Mouse (Mus musculus) kidney, postnatal 14 days (tissue): Measurements from ENCODE around the gene Cideb.

Source experiments
- DNase-seq: peaks from one replicate; pipeline ENCODE4 v3.0.0; 2022; ENCODE audit warnings: mixed read lengths

Gene Cideb

DNA sequence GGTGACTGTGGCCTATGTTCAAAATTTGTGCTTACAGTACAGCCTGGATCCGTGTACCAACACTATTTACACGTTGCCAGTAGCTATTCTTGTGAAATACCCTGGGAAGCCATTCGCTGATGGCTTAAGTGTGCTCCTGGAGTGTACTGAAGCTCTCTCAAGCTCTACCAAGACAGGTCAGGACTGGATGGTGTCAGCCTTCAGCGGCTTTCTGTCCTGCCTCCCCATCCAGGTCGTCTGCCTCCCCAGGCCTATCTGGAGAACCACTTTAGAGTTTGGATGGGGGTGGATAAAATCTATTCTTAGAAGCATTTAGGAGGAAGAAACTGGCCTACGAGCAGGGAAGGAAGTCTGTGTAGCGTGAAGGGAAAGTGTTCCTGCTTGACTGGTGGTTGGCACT is 4.9 kb upstream of the Cideb start:
- DNase-seq = peak; percentile 21

DNA sequence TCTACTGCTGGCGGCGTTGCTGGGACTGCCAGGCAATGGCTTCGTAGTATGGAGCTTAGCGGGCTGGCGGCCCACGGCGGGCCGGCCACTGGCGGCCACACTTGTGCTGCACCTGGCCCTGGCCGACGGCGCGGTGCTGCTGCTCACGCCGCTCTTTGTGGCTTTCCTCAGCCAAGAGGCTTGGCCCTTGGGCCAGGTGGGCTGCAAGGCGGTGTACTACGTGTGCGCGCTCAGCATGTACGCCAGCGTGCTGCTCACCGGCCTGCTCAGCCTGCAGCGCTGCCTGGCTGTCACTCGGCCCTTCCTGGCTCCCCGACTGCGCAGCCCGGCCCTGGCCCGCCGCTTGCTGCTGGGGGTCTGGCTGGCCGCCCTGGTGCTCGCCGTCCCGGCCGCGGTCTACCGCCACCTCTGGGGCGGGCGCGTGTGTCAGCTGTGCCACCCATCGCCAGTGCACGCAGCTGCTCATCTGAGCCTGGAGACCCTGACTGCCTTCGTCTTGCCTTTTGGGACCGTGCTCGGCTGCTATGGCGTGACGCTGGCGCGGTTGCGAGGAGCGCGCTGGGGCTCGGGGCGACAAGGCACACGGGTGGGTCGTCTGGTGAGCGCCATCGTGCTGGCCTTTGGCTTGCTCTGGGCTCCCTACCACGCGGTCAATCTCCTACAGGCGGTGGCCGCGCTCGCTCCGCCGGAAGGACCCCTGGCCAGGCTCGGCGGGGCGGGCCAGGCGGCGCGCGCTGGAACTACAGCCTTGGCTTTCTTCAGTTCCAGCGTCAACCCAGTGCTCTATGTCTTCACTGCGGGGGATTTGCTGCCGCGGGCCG is 4.0 kb upstream of the Cideb start:
- DNase-seq = peak; percentile 67

DNA sequence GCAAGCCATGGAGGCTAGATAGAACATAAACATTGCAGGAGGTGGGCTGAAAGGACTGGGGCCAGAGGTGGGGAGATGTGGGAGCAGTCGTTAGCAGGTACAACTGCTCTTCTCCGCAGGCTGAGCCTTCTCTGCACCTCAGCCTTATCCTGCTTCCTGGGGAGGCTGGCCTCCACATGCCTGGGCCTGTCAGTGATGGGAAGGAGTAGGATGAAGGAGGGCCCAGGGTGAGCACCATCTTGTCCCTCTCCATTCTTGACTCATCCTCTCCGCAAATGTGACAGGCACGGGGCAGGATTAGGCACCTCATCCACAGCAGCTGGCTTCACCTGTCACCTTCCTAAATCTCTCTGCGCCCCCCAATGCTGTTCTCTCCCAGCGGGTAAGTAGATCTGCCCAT is 2.9 kb upstream of the Cideb start, which contains the start of gene Ltb4r2:
Gene Ltb4r2, plus strand, starts transcription at position 266 of the 400 bp plus-strand sequence.
- DNase-seq = no peak

DNA sequence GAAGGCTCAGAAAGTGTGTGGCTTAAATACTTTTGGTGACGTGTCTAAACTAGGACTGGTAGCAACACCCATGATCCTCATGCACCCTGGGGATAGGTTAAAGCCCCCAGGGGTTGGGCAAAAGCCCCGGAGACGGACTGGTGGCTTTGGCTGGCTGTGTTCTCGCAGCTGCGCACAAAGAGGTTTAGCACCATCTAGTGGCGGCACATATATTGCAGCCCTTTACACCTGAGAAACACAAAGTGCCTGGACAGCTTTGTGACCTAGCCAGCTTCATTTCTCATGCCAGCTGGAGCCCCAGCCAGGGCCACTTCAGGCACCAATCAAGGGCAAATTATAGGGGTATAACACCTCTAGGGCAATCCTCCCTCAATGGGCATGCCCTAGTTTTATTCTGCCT is 1.9 kb upstream of the Cideb start:
- DNase-seq = peak; percentile 92

DNA sequence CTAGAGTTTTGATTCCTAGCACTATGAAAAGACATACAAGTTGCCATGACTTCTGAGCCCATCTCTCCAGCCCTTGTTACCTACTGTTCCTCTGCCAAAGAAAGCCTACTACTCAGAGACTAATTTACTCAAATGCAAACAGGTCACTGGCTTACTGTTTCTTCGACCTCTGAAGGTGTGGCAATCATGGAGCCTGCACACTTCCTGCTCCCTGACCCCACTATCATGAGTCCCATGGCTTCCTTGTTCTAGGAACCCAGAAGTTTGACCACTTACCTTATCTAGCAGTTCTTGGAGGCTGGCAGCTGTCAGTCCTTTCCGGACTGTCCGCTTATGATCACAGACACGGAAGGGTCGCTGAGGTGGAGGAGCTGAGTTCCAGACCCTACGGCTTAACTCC is 692 bp downstream of the Cideb start:
- DNase-seq = no peak

DNA sequence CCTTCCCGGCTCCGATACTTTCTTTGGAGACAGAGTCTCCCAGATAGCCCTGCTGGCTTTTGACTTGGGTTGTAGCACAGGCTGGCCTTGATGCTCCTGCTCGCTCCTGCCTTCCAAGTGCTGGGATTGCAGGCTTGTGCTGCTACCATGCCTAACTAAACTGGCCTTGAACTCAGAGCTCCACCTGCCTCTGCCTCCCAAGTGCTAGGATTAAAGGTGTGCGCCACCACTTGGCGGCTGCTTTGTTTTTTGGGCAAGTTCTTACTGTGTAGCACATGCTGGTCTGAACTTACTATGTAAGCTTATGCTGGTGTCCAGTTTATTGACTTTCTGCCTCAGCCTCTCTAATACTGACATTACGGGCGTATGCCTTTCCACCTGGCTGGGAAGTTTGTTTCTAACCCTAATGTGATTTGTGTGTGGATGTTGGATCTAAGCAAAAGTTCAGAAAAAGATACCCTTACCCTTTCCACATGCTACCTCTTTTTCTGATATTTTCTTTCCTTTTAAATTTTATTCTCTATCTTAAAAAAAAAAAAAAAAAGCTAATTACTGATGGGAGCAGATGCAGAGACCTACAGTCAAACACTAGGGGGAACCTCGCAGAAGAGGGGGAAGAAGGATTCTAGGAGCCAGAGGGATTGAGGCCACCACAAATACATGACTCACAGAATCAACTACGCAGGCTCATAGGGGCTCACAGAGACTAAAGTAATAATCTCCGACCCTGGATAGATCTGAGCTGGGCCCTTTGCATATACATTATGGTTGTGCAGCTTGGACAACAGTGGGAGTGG is 11.0 kb downstream of the Cideb start:
- DNase-seq = no peak

DNA sequence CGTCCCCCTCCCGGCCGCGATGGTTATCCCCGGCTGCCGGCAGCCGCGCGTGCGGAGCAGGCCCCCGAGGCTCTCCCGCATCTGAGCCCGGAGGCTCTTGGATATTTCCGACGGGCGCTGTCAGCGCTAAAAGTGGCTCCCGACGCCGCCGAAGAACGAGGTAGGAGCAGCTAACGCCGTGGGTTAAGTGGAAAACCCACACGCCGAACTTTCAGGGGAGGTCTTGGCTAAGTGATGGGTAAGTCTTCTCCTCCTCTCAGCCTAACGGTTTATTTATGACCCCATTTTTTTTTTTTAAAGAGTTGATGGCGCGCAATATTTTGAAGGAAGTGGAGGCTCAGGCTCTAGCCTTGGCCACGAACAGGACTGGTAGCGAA is 12.4 kb downstream of the Cideb start:
- DNase-seq = no peak

DNA sequence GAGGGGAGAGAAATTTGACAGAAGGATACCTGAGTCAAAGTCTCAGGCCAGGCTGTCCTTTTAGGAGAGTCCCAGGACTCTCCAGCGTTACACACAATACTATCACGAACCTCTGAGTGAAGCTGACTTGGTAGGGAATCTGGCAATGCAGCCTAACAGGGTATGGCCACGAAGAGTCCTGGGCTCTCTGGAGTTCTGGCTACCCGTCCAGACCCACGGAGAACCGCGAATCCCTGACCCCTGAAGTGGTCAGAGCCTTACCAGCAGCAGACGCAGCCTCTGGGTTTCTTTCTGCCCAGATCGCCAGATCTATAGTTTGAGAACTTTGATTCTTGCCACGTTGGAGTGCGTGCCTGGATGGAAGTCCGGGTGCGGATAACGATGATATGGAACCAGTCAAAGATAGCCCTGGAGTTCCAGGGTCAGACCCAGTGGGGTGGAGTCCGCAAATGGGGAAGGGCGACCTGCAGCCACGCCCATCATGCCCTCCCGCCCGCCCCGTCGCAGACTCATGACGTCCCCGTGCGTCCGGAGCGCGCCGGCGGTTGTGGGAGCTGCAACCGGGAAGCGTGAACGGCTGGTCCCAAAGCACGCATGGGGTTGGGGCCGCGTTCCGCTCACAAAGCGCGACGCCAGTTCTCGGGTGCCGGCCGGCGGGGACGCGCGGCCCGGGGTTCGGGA is 12.9 kb downstream of the Cideb start, which contains the start of the genes Dhrs1 and Nop9:
Gene Dhrs1, minus strand, starts transcription at position 511 of the 681 bp plus-strand sequence.
Gene Nop9, plus strand, starts transcription at position 514 of the 681 bp plus-strand sequence.
- peak; percentile 94 for DNase-seq

DNA sequence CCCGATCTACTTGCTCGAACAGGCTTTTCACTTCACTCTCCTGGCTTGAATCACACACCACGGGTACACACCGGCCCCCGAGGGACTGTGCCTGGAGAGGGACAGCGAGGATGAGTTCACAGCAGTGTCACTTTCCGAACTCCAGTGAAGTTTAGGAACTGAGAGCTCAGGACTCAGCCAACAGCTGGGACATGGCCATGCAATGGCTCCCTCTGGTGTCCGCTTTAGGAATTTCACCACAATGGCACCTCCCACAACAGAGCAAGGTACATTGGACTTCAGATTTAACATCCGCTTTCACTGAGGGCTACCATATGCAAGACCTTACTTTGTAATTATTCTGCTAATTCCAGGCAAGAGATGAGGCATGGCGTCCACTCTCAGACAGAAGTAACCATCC is 14.5 kb downstream of the Cideb start:
- DNase-seq = peak; percentile 91

DNA sequence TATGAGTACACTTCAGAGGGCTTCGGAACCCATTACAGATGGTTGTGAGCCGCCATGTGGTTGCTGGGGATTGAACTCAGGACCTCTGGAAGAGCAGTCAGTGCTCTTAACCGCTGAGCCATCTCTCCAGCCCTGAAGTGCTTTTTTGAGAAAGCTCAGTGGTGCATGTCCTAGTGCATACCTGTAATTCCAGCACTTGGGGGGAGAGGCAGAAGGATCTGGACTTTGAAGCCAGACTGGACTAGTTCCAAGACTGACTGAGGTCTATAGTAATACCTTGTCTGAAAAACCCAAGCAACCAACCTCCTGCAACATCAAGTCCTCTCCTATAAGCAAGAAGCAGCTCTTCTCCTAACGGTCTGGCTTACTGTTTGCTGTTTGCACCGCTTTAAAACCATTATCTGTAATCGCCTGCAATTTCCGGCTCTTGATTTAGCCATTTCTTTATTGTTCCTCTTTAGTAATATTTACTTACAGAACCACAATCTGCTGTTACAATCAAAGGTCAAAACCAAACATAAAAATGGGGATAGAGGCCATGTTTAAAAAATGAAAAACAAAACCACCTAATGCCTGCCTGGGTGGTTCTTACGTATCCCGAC is 21.1 kb downstream of the Cideb start:
- peak; percentile 77 for DNase-seq

DNA sequence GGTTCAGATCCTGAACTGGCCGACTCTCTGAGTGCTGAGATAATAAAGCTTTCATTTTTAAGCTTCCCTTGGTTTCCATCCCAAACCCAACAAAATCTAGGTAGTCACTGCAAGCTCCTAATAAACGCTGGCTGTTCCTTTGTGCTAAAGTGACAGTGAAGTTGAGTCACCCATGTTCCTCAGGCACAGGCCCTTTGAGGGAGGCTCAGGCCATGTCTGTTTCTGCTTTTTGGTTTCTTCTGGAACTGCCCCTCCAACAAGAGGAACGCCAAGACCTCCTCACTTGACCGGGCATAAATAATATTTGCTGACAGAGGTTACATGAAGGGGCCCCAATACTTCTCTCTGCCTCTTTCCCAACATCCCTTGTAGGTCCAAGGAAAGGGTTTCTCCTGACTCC is 22.5 kb downstream of the Cideb start:
- no peak for DNase-seq

DNA sequence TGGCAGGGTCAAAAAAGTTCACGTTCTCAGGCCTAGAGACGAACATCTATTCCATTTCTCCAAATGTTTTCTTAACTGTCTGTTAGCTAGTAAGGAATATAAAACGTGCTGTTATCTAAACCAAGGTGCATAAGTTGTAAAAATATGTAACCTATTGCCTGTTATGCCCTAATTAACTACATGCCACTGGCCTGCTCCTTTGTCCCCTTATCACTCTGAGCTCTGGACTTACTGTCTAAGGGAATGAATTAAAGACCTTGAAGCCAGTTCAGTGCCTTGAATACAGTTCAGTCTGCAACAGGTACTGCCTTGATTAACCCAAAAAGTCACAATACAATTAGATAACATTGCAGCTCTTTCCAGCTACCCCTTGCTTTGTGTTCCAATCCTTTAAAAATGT is 22.9 kb downstream of the Cideb start:
- no peak for DNase-seq

DNA sequence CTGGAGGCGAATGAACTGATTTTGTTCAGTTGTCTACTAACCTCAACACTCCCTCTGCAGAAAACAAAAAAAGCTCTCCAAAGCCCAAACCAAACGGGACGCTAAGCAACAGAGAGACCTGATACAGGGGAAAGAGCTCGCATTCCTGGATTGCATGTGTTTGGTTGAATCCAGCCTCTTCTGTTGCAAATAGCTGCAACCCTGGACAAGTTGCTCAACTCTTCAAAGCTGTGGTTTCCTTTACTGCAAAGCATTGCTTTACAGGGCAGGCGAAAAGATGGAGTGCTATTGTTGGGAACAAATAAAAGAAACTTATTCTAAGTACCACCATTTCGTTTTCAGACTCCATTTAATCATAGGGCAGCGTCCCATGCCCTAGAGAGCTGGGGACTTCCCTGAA is 23.4 kb downstream of the Cideb start:
- no peak for DNase-seq

DNA sequence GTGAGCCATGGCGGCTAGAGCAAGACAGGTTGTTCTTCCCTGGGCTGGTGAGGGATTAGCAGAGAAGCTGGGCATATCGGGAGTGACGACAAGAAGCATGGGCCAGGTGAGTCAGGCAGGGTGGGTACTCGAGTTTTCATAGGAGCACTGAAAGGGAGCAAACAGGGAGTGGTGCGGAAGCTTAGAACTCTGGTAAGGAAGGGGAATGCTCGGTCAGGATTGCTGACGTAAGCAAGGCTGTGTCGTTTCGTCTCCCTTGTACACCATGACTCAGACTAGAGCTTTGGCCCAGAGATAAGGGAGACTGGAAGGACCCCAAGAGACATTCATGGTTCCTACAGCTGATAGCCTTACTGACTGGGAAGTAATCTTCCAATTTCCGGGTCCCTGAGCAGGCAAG is 24.4 kb downstream of the Cideb start:
- no peak for DNase-seq

DNA sequence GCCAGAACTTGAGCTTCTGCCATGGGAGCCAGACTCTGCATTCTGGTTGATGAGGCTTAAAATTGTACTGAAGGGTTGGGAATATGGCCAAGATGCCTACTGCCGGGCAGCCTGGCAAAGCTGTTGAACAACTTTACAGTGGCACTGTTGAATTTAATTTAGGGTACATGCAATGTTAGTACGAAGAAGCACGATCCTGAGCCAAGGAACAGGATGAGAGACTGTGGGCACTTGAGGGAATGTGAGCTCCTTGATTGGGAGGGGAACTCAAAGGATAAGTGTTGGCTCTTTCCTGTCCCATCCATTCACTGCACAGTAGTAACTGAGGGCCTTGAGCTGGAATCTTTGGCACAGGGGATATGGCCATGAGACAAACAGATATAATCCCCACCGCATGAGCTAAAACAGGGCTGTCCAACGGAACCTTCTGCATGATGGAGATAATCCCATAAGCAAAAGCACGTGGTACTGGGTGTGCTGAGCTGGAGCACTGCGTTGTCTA is 27.7 kb downstream of the Cideb start:
- no peak for DNase-seq

DNA sequence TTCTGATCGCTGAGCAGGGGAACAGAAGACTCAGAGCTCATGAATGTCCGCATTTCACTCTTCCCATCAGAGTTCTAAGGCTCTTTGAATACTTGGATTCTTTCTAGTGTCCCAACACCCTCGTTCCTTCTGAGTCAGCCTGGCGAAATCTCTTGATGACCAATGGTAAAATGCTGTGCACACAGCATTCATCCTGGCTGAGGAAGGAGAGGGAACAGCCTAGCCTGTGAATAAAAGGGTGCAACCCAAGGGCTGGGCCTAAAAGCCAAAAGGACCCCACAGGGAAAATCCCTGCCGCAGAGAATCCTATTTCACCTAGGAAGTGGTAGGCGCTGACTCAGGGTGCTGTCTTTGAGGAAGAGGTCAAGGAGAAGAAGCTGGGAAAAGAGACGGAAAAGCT is 28.1 kb downstream of the Cideb start:
- no peak for DNase-seq

DNA sequence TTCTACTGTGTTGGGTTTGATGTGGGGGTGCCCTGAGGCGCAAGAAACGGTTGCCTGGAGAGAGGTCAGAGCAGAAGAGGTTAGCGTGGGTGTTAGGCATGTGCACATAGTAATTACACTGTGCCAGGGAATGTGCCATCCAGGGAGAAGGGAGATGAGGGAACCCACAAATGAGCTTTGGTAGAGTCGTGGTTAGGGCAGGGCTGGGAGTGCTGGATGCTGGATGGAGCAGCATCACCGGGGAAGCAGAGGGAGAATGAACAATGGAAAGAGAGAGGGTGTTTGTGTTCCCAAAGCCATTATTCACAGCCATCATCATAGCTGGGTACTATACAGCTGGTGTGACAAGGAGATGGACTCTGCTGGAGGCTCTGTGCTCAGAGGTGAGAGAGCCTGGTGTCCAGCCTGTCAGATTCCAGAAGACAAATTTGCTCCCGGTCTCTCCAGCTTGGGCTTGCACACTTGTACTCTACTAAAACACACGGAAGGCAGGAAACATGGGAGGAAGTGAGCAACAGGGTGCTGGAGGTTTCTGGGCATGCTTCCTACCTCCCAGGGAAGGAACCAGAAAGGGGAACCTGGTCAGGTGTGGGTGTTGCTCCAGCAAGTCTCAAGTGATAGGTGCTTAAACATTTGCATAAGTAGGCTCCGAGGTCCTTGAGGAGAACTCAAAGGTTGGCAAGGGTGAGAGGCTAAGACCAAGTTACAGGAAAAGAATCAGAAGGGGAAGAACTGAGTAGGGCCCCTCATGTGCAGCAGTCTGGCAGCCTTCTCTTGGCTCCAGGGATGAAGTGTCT is 30.2 kb downstream of the Cideb start:
- no peak for DNase-seq

DNA sequence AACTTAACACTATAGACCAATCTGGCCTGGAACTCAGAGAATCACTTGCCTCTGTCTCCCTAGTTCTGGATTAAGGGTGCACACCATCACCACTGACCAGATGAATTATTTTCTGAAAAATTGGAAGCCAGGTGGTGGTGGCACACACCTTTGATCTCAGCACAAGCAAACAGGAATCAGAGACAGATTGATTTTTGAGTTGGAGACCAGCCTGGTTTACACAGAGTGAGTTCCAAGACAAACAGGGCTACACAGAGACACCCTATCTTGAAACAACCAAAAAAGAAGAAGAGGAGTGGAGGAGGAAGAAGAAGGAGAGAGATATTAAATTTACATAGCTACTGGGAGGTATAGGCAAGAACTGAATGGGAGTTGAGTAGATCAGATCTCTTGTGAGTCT is 32.0 kb downstream of the Cideb start:
- DNase-seq = no peak

DNA sequence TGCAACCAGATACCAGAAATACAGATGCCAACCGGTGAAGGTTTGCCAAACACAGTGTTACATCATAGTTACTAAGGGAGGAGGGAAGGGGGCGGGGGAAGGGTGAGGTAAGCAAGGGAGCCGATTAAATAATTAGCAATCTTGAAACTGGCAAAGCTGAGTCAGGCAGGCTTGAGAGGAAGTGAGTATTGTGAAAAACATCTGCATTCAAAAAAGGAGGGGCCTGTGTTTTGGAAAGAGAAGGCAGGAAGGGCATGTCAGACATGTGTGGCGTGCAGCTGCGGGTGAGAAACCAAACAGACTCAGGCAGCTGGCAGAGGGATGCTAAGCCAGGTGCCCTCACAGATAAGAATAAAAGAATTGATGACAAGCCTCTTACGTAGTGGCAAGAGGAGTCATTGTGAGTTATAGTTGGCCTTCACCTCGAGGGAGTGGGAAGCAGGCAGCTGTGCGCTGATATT is 33.8 kb downstream of the Cideb start:
- DNase-seq = peak; percentile 26

DNA sequence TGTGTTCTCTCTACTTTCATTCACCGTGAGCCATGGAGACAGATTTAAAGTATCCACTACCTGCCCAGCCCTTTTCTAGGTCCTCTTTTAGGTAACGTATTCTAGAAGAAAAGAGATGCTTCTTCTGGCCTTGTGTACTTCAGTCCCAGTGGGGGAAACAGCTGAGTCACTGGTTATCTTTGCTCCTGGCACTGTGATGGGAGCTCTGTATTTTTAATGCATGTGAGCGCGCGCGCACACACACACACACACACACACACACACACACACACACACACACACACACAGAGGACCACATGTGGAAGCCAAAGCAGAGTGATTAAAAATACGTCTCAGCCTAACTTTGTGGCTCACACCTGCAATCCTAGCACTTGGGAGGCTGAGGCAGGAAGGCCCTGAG is 34.8 kb downstream of the Cideb start:
- DNase-seq = no peak

DNA sequence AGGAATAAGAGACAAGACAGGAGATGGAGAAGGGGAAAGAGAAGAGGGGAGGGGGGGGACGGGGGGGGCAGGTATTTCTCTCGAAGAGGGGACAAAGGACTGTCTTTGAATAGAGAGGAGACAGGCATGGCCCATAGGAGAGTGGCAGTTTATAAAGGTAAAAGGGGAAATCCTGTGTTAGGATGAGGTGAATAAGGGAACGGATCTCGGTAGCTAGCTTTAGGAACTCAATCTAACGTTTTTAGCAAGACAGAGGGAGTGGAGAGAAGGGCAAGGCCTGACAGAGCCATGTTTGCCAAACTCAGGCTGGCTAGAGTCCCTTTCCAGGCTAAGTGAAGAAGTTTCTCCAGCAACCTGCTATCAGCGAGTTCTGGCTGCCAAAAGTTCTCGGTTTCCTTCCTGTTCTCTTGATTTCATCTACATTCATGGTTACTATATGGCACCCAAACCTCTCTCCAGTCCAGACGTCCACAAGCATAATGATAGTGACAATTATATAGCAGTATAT is 35.8 kb downstream of the Cideb start:
- DNase-seq = no peak
